Mouse (Mus musculus): ENCODE measurements at regions not wholly inside any gene's neighbourhood (a gene's known extent, or its start where the extent isn't known, plus 50 kb on each side); places are given as distances from the start of the nearest gene placed in this dataset.

- no peak for TF ChIP-seq EP300 (IDR thresholded peaks at IDR 0.05; ENCODE audit: low read depth)
- TF ChIP-seq CTCF (IDR thresholded peaks at IDR 0.05; ENCODE audit: low read depth), result no peak
Measured at GRCm38 (mm10) chr13:44473200-44473599, 256.1 kb upstream of the Jarid2 start.

Measured in heart, postnatal 0 days (tissue).